Mouse (Mus musculus) lung, postnatal 0 days (tissue): ENCODE measurements around the gene Gm20388.

Experiments
- CTCF ChIP-seq: IDR thresholded peaks from 2 replicates; pipeline ENCODE4 v1.5.1; 2016; ENCODE audit warnings: antibody characterized with exemption, mild to moderate bottlenecking
- EP300 ChIP-seq: IDR thresholded peaks from 2 replicates; pipeline ENCODE4 v1.6.1; 2016; ENCODE audit warnings: antibody characterized with exemption, mild to moderate bottlenecking, control low read depth

DNA sequence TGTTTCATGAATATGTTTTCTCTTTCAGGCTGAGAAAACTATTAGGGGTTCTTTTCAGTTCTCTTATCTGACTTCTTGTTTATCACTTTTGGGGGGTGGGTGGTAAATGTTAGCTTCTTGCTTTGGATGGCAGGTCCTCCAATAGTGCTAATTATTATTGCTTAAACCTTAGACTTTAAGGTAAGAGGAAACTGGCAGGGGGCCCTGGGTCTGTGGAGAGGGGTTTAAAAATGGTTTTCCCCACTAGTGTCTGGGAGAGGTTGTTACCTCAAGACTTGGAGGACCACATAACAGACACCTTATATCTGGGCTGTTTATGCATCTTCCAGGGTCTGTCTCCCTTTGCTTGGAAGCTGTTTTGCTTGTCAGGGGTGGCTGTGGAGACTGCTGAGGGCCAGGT, 2041.5 kb downstream of the Gm20388 start:
- TF ChIP-seq EP300: no peak
- no peak for TF ChIP-seq CTCF
